Mouse (Mus musculus): ENCODE data around the gene Rcn3. TPM values are rescaled to one million over a fixed set of nuclear protein-coding genes. Genes with fewer than 3 reads are reported as not detected.

Rcn3 gene
- polyA plus RNA-seq, 1 experiment: 34.9 TPM

DNA sequence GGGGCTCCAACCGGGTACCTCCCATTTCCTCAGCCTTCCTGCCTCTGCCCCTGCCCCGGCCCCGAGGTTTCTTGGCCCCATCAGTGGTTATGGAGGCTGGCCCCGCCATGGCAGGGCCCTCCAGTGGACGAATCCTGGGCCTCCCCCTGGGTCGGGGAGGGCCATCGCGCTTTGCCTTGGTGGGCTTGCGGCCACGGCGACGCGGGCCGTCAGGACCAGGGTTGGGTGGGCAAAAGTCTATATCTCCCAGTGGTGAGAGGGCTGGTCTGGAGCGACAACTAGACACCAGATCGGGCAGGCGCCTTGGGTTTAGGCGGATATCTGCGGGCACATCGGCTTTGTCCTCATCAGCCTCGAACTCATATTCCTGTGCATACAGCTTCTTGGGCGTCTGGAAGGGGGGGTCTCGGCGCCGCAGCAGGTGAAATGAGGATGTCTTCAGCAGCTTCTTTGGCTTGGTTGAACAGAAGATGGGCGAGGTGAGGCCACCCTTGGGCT is 45.1 kb downstream of the Rcn3 start:
- no peak overlapping the region for H3K4me3 ChIP-seq (ENCODE audit: control insufficient read depth, insufficient read depth, low read length)
- no peaks in the 10 kb centered on the region for H3K27me3 ChIP-seq (ENCODE audit: control insufficient read depth, insufficient read depth, low read length)
- peaks cover 72% of the 10 kb centered on the region for H3K36me3 ChIP-seq (ENCODE audit: control insufficient read depth, insufficient read depth, low read length)
- H3K27ac ChIP-seq (ENCODE audit: control insufficient read depth, insufficient read depth, low read length): no peak overlapping the region
- H3K4me1 ChIP-seq (replicated peaks; ENCODE audit: control insufficient read depth, insufficient read depth, low read length): peaks cover 11% of the 10 kb centered on the region
- no peak for TF ChIP-seq CTCF (IDR thresholded peaks at IDR 0.05; ENCODE audit: borderline replicate concordance, control insufficient read depth, extremely low read depth, insufficient read depth, low read length, poor library complexity)
- no peak for TF ChIP-seq POLR2A (IDR thresholded peaks at IDR 0.05; ENCODE audit: control insufficient read depth, extremely low read depth, insufficient read depth, low read length, poor library complexity)
- DNase-seq: no peak
- WGBS: 95% methylated on average over 26 of the region's 26 CpGs

DNA sequence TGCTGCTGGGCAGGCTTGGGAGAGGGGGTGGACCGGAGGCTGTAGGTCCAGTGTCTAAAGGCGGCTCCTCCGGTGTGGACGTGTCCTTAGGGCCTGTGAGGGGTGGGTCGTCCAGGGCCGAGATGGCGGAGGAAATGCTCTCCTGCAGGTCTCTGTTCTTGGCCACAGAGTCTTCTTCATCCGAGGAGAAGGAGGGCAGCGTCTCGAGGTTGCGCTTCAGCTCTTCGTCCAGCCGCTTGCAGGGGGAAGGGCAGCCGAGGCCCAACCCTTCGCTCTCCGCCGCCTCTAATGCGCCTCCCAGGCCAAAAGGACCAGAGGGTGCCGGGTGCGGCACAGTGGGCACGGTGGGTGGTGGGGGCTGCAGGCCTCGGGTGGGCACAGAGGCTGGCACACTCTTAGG is 46.3 kb downstream of the Rcn3 start:
- DNase-seq: no peak
- TF ChIP-seq POLR2A (IDR thresholded peaks at IDR 0.05; ENCODE audit: control insufficient read depth, extremely low read depth, insufficient read depth, low read length, poor library complexity): no peak
- no peak for TF ChIP-seq CTCF (IDR thresholded peaks at IDR 0.05; ENCODE audit: borderline replicate concordance, control insufficient read depth, extremely low read depth, insufficient read depth, low read length, poor library complexity)
- H3K36me3 ChIP-seq (ENCODE audit: control insufficient read depth, insufficient read depth, low read length): peaks cover 84% of the 10 kb centered on the region
- WGBS: 95% methylated on average over 22 of the region's 22 CpGs
- no peak overlapping the region for H3K27ac ChIP-seq (ENCODE audit: control insufficient read depth, insufficient read depth, low read length)
- H3K4me1 ChIP-seq (replicated peaks; ENCODE audit: control insufficient read depth, insufficient read depth, low read length): no peaks in the 10 kb centered on the region; the same call in 1 of the 2 replicates
- H3K27me3 ChIP-seq (ENCODE audit: control insufficient read depth, insufficient read depth, low read length): no peaks in the 10 kb centered on the region
- H3K4me3 ChIP-seq (ENCODE audit: control insufficient read depth, insufficient read depth, low read length): no peak overlapping the region

DNA sequence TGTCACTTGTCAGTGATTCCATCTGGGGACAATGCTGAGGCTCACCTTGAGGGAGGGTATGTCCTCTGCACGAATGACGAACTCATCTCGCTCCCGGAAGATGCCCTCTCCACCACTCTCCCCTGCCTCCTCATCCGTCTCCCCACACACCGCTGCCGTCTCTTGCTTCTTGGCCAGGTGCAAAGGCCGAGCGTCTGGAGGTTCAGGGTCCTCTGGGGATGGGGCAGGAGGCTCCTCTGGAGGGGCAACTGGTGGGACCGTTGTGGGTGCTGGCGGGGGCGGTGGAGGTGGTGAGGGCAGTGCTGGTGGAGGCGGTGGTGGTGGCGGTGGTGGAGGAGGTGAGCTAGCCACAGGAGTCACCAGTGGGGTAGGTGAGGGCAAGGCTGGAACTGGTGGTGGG is 48.7 kb downstream of the Rcn3 start:
- Histone ChIP-seq H3K27me3 (ENCODE audit: control insufficient read depth, insufficient read depth, low read length) (no peaks in the 10 kb centered on the region), H3K36me3 (ENCODE audit: control insufficient read depth, insufficient read depth, low read length) (peaks cover 79% of the 10 kb centered on the region), H3K4me1 (replicated peaks; ENCODE audit: control insufficient read depth, insufficient read depth, low read length) (no peaks in the 10 kb centered on the region), H3K27ac (ENCODE audit: control insufficient read depth, insufficient read depth, low read length) (no peak overlapping the region), H3K4me3 (ENCODE audit: control insufficient read depth, insufficient read depth, low read length) (no peak overlapping the region)
- 98% methylated on average over 13 of the region's 14 CpGs for WGBS
- DNase-seq: no peak
- TF ChIP-seq POLR2A (IDR thresholded peaks at IDR 0.05; ENCODE audit: control insufficient read depth, extremely low read depth, insufficient read depth, low read length, poor library complexity) (no peak), CTCF (IDR thresholded peaks at IDR 0.05; ENCODE audit: borderline replicate concordance, control insufficient read depth, extremely low read depth, insufficient read depth, low read length, poor library complexity) (no peak)

GRCm38 (mm10) chr7:45040851-45041250 is 51.2 kb downstream of the Rcn3 start:
- Histone ChIP-seq H3K36me3 (ENCODE audit: control insufficient read depth, insufficient read depth, low read length) (peaks cover 68% of the 10 kb centered on the region), H3K4me3 (ENCODE audit: control insufficient read depth, insufficient read depth, low read length) (no peak overlapping the region), H3K27me3 (ENCODE audit: control insufficient read depth, insufficient read depth, low read length) (no peaks in the 10 kb centered on the region), H3K27ac (ENCODE audit: control insufficient read depth, insufficient read depth, low read length) (no peak overlapping the region), H3K4me1 (replicated peaks; ENCODE audit: control insufficient read depth, insufficient read depth, low read length) (no peaks in the 10 kb centered on the region)
- 96% methylated on average over 9 of the region's 9 CpGs for WGBS
- TF ChIP-seq POLR2A (IDR thresholded peaks at IDR 0.05; ENCODE audit: control insufficient read depth, extremely low read depth, insufficient read depth, low read length, poor library complexity) (no peak), CTCF (IDR thresholded peaks at IDR 0.05; ENCODE audit: borderline replicate concordance, control insufficient read depth, extremely low read depth, insufficient read depth, low read length, poor library complexity) (no peak)
- no peak for DNase-seq

DNA sequence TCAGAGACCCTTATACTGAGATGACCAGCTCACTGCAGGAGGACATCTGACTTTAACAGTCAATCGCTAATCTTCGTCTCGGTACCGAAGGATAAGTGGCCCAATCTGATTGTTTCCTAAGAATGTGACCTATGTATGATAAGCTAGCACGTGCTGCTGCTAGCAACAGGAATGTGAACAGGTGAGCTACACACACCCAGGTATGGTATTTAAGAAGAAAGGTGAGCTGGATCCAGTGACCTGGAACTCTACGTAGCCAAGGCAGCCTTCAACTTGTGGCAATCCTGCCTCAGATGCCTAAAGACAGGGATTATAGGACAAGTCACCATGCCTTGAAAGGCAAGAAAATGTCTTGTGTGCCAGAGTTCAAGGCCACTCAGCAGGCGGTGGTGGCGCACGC is 53.6 kb downstream of the Rcn3 start:
- Histone ChIP-seq H3K36me3 (ENCODE audit: control insufficient read depth, insufficient read depth, low read length) (peaks cover 68% of the 10 kb centered on the region), H3K4me3 (ENCODE audit: control insufficient read depth, insufficient read depth, low read length) (no peak overlapping the region), H3K4me1 (replicated peaks; ENCODE audit: control insufficient read depth, insufficient read depth, low read length) (no peaks in the 10 kb centered on the region), H3K27ac (ENCODE audit: control insufficient read depth, insufficient read depth, low read length) (no peak overlapping the region), H3K27me3 (ENCODE audit: control insufficient read depth, insufficient read depth, low read length) (no peaks in the 10 kb centered on the region)
- TF ChIP-seq CTCF (IDR thresholded peaks at IDR 0.05; ENCODE audit: borderline replicate concordance, control insufficient read depth, extremely low read depth, insufficient read depth, low read length, poor library complexity): no peak
- no peak for TF ChIP-seq POLR2A (IDR thresholded peaks at IDR 0.05; ENCODE audit: control insufficient read depth, extremely low read depth, insufficient read depth, low read length, poor library complexity)
- no peak for DNase-seq
- WGBS: 97% methylated on average over 9 of the region's 9 CpGs

DNA sequence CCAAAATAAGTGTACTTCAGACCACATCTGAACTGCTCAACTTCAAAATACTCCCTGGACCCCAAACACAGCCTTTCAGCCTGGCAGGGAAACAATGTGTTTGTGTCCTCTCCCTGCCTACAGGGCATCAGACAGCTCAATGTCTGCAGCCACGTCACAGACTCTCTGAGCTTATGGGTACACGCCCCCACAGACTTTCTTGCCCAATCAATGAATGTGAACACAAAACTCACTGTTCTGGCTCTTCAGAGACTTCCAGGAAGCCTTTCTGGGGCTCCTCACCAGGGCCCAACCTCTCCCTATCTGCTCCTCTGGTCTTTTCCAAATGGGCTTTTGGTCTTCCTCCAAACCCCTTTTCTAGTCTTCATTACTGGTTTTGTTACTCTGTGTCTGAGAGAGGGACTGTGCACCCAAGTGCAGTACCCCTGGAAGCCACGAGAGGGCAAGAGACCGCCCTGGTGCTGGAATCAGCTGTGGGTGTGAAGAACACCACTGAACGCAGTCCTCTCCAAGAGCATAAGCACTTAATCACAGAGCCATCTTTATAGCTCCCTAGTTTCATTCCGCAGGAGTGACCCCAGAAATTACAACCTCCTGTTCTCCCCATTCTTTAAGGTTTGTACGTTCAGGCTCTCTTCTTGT is 54.2 kb downstream of the Rcn3 start:
- peak; percentile 80 for DNase-seq
- Histone ChIP-seq H3K27me3 (ENCODE audit: control insufficient read depth, insufficient read depth, low read length) (no peaks in the 10 kb centered on the region), H3K36me3 (ENCODE audit: control insufficient read depth, insufficient read depth, low read length) (peaks cover 68% of the 10 kb centered on the region), H3K4me3 (ENCODE audit: control insufficient read depth, insufficient read depth, low read length) (no peak overlapping the region), H3K4me1 (replicated peaks; ENCODE audit: control insufficient read depth, insufficient read depth, low read length) (no peaks in the 10 kb centered on the region), H3K27ac (ENCODE audit: control insufficient read depth, insufficient read depth, low read length) (no peak overlapping the region)
- 62% methylated on average over 7 of the region's 7 CpGs for WGBS
- TF ChIP-seq CTCF (IDR thresholded peaks at IDR 0.05; ENCODE audit: borderline replicate concordance, control insufficient read depth, extremely low read depth, insufficient read depth, low read length, poor library complexity) (peak; percentile 84; the same call in 1 of the 2 replicates), POLR2A (IDR thresholded peaks at IDR 0.05; ENCODE audit: control insufficient read depth, extremely low read depth, insufficient read depth, low read length, poor library complexity) (no peak)

Data from thymus, adult 2 months (tissue).